Mouse (Mus musculus) CD4-positive helper T cell, adult 2 months (primary cell): ENCODE results near the gene Dnajb13.

Source experiments
- DNase-seq: peaks from one replicate; pipeline ENCODE4 v3.0.0-alpha.2; 2012; ENCODE audit warnings: low read depth, missing footprints, low spot score

Gene Dnajb13

DNA sequence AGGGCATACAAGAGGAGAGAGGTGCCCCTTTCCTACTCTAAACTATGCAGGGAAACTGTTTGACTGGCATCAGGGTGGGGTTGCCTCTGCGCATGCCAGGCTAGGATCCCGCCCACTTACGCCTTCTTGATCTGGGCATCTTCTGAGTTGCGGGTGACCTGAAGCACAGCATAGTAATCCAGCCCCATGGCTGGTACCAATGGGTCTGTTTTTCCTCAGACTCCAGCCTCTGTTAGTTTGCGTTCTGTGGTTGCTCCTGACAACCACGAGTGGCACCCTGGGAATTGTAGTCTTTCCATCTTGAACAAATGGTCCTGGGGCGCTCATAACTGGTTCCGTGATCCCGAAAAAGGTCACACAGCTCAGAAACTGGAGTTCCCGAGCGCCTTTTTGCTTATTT, at the start of gene Dnajb13:
Dnajb13 (minus strand) TSS at position 388 of the 400 bp plus-strand sequence.
- DNase-seq = no peak

DNA sequence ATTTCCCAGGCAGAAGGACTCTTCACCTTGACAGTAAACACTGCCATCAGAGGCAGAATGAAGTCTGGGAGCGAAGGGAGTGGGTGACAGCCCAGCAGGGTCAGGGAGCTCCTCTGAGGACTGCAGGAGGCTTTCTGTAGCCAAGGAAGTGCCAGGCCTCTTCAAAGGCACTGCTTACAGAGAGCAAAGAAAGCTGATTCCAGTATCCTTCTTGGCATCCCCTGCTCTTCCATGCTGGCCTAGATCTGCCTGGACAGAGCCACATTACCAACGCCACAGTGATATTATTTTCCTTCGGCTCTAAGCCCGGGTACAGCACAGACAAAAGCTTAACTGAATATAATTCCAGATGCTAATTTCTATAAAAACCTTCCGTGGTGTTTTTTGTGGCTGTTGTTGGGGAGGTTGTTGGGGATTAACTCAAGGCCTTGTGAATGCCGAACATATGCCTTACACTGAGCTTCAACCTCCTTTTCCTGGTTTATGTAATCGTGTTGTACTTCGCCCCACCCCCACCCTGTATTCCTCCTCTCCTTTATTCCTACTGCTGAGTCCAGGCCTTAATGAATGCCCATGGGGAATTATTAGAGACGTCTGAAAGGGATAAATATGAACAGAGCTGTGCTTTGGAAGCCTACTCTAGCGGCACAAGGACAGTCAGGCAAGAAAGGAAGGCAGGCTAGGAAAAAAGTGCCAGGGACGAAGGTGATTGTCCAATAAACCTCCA, 47.3 kb upstream of the Dnajb13 start:
- no peak for DNase-seq

DNA sequence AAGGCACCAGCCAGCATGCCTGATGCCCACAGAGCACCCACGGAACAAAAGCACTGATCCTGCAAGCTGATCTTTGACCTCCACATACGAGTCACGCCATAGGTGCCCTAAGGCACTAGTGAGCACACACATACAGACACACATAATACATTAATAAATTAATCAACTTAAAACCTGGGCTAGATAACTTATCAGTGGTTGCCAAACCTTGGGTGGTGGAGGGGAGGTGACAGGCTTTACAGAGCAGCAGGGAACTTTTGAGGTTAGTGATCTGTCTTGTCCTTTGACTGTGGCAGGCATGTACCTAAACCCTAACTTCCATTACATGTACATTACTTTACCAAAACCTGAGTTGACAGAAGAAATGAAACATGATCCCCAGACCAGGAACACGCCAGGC, 44.6 kb upstream of the Dnajb13 start:
- DNase-seq = no peak

DNA sequence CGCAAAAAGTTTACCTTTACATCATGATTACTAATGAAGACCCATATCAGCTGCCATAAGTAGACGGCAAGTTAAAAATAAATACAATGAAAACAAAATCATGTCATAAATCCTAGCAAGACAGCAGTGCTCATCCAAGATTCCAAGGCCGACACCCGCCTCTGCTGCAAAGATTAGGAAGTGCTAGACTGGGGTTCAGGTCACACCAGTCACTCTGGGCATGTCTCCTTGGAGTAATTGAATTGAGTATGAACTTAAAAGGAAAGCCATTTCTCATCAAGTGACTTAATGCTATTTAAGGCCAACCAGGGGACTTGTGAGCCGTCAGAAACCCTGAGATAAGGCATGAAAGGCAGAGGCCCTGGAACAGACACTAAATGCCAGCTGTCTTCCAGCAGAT, 42.5 kb upstream of the Dnajb13 start:
- DNase-seq = no peak

DNA sequence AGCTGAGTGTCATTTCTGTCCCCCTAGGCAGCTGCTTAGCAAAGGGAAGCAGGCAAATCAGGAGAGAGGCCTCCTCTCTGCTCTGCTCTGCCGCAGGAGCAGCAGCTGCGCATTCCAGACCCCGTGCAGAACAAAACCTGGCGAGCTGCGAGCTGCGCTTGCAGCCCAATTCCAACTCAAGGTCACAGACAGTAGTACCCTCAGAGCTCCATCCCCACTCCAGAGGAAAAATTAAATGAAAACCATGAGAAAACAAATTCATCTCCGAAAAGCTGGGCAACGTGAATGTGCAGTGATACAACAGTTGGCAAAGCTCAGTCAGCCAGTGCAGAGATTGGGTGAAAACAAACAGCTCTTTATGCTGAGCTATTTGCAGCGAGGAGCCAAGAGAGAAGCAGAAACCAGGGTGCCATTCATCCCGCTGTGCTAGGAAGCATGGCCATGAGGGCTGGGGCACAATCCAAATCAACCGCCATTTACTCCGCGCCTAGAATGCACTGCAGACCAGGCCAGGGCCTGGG, 40.7 kb upstream of the Dnajb13 start:
- no peak for DNase-seq

DNA sequence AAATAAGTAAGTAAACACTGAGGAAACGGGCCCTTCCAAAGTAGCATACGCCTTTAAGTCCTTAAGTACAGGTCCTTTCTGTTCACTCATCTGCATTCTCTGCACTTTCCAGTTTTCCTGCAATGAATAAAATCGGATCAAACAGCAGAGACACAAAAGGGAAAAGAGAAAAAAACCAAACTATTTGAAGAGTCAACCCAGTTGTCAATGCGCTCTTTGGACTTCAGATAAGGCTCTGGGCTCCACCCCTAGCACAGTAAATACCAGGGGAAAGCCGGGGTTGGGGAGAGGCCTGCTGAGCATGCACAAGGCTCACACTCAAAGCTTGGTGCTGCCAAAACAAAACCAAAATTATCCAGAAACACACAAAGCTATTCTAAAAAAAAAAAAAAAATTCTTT, 40.2 kb upstream of the Dnajb13 start:
- DNase-seq = no peak

DNA sequence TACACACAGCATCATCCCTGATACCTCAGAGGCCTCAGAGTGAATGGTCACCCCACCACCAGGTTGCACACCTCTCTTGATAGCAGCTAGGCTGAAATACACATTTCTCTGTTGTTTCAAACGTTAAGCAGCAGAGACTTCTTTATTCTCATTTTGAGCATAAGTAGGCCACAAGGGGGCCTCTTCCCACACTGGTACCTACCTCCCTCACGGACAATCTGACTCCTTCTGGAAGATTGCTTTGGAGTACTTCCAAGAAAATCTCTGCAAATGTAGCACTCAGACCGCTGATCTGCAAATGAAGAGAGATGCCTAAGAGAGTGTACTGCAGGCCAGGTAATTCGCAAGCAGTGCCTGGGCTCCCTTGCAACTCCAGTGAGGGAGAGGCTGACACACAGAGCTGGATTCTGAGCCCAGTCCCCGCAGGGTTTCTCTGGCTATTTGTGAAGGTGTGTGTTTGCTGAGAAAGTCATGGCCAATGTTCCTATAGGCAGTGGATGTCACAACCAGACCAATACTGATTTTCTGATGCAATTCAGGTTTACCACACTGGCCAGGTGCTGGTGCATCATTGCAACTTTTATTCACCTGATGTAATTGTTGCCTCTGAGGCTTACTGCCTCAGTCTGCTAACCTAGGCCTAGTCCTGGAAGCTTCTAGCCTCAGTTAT, 35.7 kb upstream of the Dnajb13 start:
- no peak for DNase-seq

DNA sequence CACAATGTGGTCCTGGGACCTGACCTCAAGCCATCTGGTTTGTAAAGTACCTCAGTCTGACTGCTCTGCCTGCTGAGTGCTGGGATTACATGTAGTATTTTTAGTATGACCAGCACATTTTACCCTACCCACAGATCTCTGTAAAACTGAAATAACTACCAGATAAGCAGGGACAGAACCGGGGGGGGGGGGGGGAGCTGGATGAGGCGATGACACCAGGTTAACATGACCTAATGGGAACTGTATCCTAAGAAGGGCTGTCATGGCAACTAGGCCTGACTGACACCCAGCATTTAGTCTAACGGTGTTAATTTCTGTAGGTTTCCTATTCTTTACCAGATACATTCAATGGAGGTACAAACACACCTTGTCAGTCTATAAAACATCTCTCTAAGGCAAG, 35.0 kb upstream of the Dnajb13 start:
- no peak for DNase-seq

DNA sequence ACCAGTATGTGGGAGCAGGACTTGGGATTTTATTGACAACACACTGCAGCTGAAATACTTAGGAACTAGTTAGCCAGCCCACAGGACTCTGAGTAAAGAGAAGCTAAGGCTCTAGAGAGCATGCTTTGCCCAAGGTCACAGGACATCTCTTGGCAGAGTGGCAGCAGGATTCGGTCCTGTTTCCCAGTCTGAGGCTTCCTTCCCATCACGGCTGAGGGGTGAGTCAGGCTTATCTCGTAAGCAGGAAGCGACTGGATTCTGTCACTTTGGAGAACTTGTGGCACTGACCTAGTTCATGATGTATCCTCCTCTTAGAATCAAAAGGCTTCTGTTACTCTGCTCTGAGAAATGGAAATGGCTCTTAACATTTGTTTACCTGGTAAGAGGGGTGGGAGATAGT, 32.9 kb upstream of the Dnajb13 start:
- no peak for DNase-seq

DNA sequence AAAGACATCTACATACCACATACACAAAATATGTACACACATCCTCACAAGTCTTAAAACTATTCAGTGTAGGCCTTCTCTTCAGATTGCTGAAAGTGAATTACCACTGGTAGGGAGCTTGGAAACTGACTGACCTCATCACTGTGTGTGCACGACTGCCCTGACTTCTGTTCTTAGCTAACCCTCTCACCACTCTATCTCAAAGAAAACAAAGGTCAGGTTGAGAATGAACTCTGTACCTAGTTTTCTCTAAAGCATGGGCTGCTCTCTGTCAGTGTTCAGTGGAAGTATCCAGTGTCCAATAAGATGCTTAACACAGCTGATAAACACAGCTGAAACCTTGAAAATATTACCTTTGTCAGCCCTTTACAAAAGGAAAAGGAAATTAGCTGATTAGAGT, 29.7 kb upstream of the Dnajb13 start:
- no peak for DNase-seq

DNA sequence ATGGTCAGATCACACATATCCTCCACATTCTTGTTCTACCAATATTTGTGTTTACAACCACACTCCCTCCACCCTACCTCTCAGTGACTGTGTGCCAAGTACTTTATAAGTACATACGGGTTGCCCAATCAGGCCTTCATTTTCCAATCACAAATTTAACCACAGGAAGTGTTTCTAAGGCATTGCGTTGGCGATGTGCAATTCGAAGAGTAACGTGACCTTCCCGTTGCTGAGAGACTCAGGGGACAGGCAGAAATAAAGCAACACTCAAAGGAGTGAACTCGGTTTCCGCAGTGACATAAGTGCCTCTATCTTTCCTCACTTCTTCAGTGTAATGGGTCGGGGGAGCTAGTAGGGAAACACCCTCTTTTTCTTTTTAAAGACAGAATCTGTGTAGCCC, 24.8 kb upstream of the Dnajb13 start:
- DNase-seq = no peak

DNA sequence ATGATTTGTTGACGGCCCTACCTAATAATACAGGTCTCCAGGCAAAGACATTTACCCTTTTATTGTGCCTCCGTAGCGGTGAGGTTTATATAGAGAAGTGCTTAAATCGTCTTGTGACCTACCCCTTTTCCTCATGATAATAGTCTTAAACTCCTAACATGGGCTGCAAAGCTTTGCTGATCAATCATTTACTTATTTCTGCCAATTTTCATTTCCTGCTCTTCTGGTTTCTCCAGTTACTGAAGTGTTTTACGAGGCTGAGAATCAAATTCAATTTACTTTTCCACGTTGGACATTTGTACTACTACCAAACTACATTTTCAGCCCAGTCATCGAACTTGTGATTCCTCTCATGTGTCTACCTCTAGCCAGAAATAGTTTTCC, 22.8 kb upstream of the Dnajb13 start:
- DNase-seq = no peak

DNA sequence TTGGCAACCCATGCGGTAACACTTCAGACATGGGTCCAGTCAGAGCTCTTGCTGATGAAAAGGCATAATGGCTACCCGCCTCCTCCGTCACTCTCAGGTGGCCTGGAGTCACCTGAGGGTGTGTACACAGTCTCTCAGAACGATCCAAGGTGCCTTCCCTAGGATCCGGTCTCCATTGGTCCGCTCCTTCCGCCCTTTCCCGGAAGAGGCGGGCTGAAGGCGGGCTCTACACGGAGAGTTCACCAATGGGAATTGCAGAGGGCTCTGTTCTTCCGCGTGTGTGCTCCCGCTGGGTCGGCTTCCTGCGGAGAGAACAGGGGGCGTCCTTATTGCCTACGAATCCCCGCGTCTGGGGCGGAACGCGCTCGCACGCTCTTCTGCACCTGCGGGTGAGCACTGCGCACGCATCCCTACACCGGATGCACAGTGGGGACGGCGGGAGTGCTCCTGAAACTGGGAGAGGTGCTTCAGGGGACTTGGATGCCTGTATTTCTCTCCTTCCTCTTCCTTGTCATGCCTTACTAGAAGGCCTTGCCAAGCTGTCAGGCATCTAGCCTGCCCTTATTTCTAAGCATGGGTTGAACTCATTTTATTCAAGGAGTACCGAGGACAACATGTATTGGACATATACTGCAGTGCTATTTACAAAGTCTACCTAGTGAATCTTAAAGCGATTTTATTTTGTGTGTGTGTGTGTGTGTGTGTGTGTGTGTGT, 22.2 kb upstream of the Dnajb13 start, which contains the start of gene Coa4:
Coa4 (plus strand) TSS at position 268 of the 715 bp plus-strand sequence.
- peak; percentile 96 for DNase-seq

DNA sequence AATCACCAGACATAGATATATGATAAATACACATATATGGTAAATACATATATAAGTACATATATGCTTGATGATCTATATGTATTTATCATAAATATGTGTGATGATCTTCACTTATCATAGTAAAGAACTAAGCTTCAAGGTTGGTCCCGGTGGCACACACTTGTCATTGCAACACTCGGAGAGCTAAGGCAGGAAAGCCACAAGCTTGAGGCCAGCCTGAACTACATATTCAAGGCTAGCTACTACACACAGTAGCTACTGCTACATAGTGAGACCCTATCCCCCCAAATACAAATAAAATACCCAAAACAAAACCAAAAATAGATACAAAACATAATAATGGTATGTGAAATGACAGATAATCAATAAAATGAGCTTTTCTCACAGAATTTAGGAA, 21.1 kb upstream of the Dnajb13 start:
- no peak for DNase-seq

DNA sequence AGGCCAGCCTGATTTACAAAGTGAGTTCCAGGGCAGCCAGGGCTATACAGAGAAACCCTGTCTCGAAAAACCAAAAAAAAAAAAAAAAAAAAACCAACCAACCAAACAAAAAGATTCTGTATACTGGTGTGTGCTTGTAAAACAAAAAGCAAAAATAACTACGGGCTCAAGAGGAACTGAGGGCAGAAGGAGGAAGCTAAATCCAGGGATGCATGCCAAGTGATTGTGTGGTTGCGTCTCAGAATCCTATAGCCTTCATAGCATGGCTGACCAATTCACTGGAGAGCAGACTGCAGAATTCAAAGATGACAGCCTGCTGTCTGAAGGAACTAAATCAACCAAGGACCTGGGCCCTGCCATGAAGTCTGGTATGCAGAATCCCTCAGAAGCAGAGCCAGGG, 19.5 kb upstream of the Dnajb13 start:
- no peak for DNase-seq

DNA sequence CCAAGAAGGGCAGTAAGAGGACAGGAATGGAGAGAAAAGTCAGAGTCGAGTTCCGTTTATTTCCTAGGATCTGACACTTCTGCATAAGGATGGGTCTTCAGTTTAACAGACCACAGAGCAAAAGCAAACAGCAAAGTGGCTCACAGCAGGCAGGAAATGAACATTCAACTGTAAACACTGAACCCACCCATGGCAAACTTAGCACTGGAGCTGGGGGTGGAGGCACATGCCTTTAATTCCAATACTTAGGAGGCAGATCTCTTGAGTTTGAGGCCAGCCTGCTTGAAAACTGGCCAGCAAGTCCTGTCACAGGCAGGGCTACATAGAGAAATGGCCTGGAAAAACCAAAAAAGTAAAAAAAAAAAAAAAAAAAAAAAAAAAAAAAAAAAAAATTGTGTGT, 18.7 kb upstream of the Dnajb13 start:
- DNase-seq = no peak

DNA sequence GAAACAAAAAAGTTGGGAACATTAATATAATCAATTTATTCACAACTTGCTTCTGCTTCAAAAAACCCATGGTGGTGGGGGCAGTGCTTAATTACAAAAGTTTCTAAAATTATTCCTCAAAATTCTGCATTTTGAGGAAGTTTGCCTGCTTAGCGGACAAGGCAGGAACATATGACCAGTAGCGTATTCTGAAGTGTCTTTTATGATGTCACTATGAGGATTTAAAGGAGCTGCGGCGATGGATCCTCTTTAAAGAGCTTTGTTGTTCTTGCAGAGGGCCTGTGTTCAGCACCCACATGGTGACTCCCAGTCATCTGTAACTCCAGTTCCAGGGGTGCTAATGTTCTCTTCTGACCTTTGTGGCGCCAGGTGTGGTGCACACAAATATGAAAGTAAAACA, 16.0 kb upstream of the Dnajb13 start:
- no peak for DNase-seq

DNA sequence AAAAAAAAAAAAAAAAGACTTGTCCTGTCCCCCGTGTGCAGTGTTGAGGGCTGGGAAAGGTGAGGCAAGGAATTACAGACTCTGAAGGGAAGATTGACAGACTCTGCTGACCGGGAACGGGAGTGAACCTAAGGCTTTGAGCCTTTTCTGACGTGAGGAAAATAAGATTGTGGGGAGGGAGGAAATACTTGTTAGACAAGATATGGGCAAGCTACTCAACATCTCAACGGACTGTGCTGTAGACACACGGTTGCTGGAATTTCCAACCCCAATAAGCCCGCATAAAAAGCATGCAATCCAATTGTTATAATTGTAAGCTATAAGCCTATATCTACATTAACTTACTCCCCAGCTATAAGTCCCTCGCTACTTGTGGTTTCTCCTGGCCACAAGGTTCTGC, 9.9 kb upstream of the Dnajb13 start:
- DNase-seq = no peak

DNA sequence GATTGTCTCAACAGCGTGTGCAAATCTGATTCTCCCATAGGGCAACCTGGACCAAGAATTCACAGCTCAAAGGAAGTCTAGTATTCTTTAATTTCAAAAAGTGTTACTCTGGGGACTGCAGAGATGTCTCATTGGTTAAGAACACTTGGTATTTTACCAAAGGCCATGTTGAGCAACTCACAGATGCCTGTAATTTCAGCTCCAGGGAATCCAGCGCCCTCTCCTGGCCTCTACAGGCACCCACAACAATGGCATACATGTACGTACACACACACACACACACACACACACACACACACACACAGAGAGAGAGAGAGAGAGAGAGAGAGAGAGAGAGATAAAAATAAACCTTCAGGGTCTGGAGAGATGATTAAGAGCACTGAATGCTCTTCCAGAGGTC, 7.5 kb upstream of the Dnajb13 start:
- DNase-seq = no peak

DNA sequence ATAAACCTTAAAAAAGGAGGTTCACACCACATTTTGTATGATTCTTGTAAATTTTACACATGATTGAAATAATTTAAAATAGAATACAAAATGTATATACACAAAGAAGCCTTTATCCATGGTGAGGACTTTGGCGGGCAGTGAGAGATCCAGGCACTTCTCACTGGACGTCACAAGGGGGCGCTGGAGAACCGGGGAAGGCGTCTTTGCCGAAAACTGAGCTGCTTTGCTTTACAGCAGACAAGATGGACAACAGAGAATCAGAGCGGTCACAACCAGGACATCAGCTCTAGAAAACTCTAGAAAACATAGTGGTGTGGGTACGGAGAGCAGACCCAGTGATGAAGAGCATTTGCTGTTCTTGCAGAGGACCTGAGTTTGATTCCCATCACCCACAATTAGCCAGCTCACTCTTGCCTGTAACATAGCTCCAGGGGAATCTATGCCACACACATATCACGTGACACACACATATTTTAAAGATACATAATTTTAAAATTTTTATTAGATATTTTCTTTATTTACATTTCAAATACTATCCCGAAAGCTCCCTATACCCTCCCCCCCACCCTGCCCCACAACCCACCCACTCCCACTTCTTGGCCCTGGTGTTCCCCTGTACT, 6.0 kb upstream of the Dnajb13 start:
- DNase-seq = peak; percentile 70

DNA sequence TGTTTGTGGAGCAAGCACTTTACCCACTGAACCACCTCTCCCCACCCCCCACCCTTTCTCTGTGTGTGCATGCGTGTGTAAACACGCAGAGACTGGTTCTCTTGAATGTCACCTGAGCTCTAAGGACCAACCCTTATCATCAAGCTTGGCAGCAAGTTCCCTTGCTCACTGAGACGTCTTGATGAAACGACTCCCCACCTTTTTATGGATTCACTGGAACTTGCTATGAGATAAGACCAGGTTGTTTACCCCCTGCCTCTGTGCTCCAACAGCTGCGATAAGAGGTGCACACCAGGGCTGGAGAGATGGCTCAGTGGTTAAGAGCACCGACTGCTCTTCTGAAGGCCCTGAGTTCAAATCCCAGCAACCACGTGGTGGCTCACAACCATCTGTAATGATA, 5.4 kb upstream of the Dnajb13 start:
- DNase-seq = no peak

DNA sequence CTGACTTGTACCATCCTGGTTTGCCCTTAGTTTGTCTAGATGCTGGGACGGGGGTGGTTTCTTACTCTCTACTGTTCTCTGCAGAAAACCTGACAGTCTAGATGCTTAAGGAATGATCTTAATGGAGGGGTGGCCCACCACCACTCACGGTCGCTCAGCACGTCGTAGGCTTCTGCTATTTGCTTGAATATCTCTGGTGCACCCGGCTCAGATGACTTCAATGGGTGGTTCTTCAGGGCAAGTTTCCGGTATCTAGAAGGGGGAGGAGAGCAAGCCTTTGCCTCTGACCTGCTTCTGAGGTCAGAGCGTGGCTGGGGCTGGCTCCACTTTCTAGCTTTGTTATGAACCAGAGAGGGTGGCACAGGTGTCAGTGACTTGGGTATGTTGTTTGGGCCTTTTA, 3.2 kb downstream of the Dnajb13 start:
- peak; percentile 50 for DNase-seq
